Mouse (Mus musculus) heart, postnatal 0 days (tissue): ENCODE results near the gene Catsper3. TPM values are rescaled to one million over a fixed set of nuclear protein-coding genes. Genes with fewer than 3 reads are reported as not detected.

Experiments
- ATAC-seq: fragments of 200-750 bp; cut with Nextera tagmentation; 2 replicates; pipeline ENCODE4 v1.8.0; 2017; ENCODE audit warnings: low read depth, moderate number of reproducible peaks, moderate library complexity; ENCODE audit not compliant: insufficient read depth
- DNase-seq: peaks from one replicate; pipeline ENCODE4 v3.0.0-alpha.2; 2016; ENCODE audit warnings: low spot score
- H3K27ac ChIP-seq: fragments of 300-500 bp; sonication (generic); 2 replicates; pipeline ENCODE4 v1.5.1; 2014; ENCODE audit warnings: low read depth, mild to moderate bottlenecking
- H3K27me3 ChIP-seq: fragments of 300-500 bp; sonication (generic); 2 replicates; pipeline ENCODE4 v1.6.1; 2014; ENCODE audit warnings: low read length, mixed read lengths; ENCODE audit not compliant: control insufficient read depth, insufficient read depth
- H3K36me3 ChIP-seq: fragments of 300-500 bp; sonication (generic); replicated peaks from 2 replicates; pipeline ENCODE4 v1.6.1; 2014; ENCODE audit warnings: low read length, mixed read lengths; ENCODE audit not compliant: control insufficient read depth, insufficient read depth
- H3K4me1 ChIP-seq: fragments of 300-500 bp; sonication (generic); 2 replicates; pipeline ENCODE4 v1.6.1; 2014; ENCODE audit warnings: antibody characterized with exemption; ENCODE audit not compliant: control insufficient read depth, insufficient read depth
- H3K4me2 ChIP-seq: fragments of 300-500 bp; sonication (generic); 2 replicates; pipeline ENCODE4 v1.6.1; 2014; ENCODE audit warnings: low read depth, mild to moderate bottlenecking, low read length, moderate library complexity
- H3K4me3 ChIP-seq: fragments of 300-500 bp; sonication (generic); 2 replicates; pipeline ENCODE4 v1.5.1; 2014; ENCODE audit warnings: low read depth, low read length
- H3K9ac ChIP-seq: fragments of 300-500 bp; sonication (generic); replicated peaks from 2 replicates; pipeline ENCODE4 v1.6.1; 2014; ENCODE audit warnings: low read depth, low read length, mixed read lengths
- H3K9me3 ChIP-seq: fragments of 300-500 bp; sonication (generic); replicated peaks from 2 replicates; pipeline ENCODE4 v1.6.1; 2016; ENCODE audit warnings: low read length; ENCODE audit not compliant: control insufficient read depth
- CTCF ChIP-seq: IDR thresholded peaks from 2 replicates; pipeline ENCODE4 v1.5.1; 2016; ENCODE audit warnings: antibody characterized with exemption, control low read depth, low read depth
- EP300 ChIP-seq: IDR thresholded peaks from 2 replicates; pipeline ENCODE4 v1.6.1; 2016; ENCODE audit warnings: antibody characterized with exemption, low read depth
- WGBS: fragments of 180-500 bp; shearing (Covaris S2); extraction: QIAGEN DNeasy Blood & Tissue Kit; methylation state at CpG from one replicate; pipeline ENCODE4 v1.1.7; 2014; 5-methylcytosine and 5-hydroxymethylcytosine counted together
- polyA plus RNA-seq: library from polyadenylated mRNA; unstranded; fragments of >200 nt; fragmentation: Nextera tagmentation; extraction: Ambion mirVana; gene quantifications from 2 replicates; pipeline ENCODE4 v1.2.1, GENCODE M21; 2015
- total RNA-seq: library from RNA; depleted of rRNA; stranded (reverse); fragments of >200 nt; gene quantifications from 2 replicates; pipeline ENCODE4 v1.2.3, GENCODE M21; 2014; ENCODE audit warnings: low replicate concordance; rRNA removed

Gene Catsper3
- total and polyA plus RNA-seq, 2 experiments from 2014 or later, result 0.08 TPM; not detected in 1

DNA sequence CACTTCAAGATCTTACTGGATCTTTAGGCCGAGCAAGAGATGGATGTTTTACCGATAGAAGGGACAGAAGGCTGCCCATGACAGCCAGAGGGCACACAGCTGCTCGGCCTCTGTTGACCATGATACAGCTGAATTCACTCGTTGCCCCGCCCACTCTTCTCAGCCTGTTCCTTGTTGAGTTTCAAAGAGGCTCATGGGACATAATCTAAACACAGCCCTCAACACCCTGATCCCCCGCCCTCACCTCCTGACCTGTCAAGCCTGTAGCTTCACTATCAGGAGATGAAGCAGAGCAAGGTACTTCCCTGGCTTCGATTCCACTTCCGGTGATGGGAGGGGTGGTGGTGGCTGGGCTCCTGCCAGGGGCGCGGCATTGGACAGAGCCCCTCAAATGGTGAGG, 63.4 kb downstream of the Catsper3 start:
- no peak overlapping the region for H3K9ac ChIP-seq
- peaks cover 26% of the 10 kb centered on the region for H3K27me3 ChIP-seq
- no peak for TF ChIP-seq EP300
- no peak for TF ChIP-seq CTCF
- DNase-seq (no peak), ATAC-seq (peak; percentile 58)
- H3K4me1 ChIP-seq, result peaks cover 3% of the 10 kb centered on the region; the same call in 1 of the 2 replicates
- no peak overlapping the region for H3K4me3 ChIP-seq
- no peaks in the 10 kb centered on the region for H3K36me3 ChIP-seq
- WGBS, result 38% methylated on average over 10 of the region's 10 CpGs
- H3K9me3 ChIP-seq, result 0 out of 2 replicates have a peak, but pooled peaks cover 7% of the 10 kb centered on the region
- no peak overlapping the region for H3K27ac ChIP-seq
- peak overlapping the region; percentile 26 for H3K4me2 ChIP-seq

- H3K27ac ChIP-seq, result no peak overlapping the region
- peaks cover 3% of the 10 kb centered on the region; the same call in 1 of the 2 replicates for H3K4me1 ChIP-seq
- no peak overlapping the region for H3K4me3 ChIP-seq
- no peak for ATAC-seq
- 0 out of 2 replicates have a peak, but pooled peaks cover 4% of the 10 kb centered on the region for H3K9me3 ChIP-seq
- no peak overlapping the region for H3K9ac ChIP-seq
- no peaks in the 10 kb centered on the region for H3K36me3 ChIP-seq
- WGBS, result 70% methylated on average over 13 of the region's 13 CpGs
- no peak for TF ChIP-seq CTCF
- no peak for DNase-seq
- no peak overlapping the region for H3K4me2 ChIP-seq
- H3K27me3 ChIP-seq, result peaks cover 22% of the 10 kb centered on the region
These were observed 64.3 kb downstream of the Catsper3 start for GRCm38 (mm10) chr13:55848604-55849190.

GRCm38 (mm10) chr13:55850726-55851125, 66.4 kb downstream of the Catsper3 start:
- peaks cover 18% of the 10 kb centered on the region for H3K27me3 ChIP-seq
- H3K4me2 ChIP-seq, result no peak overlapping the region
- H3K4me3 ChIP-seq, result no peak overlapping the region
- WGBS, result 56% methylated on average over 5 of the region's 5 CpGs
- H3K4me1 ChIP-seq, result peaks cover 3% of the 10 kb centered on the region; the same call in 1 of the 2 replicates
- no peak for TF ChIP-seq EP300
- no peak for TF ChIP-seq CTCF
- H3K9ac ChIP-seq, result no peak overlapping the region
- ATAC-seq (no peak), DNase-seq (no peak)
- H3K27ac ChIP-seq, result no peak overlapping the region
- no peaks in the 10 kb centered on the region for H3K9me3 ChIP-seq
- no peaks in the 10 kb centered on the region for H3K36me3 ChIP-seq

GRCm38 (mm10) chr13:55852205-55852604, 67.8 kb downstream of the Catsper3 start:
- ATAC-seq, result no peak
- 69% methylated on average over 3 of the region's 3 CpGs for WGBS

GRCm38 (mm10) chr13:55855793-55856192, 71.4 kb downstream of the Catsper3 start:
- DNase-seq (no peak), ATAC-seq (no peak)
- H3K9me3 ChIP-seq, result no peaks in the 10 kb centered on the region
- H3K27ac ChIP-seq, result no peak overlapping the region
- no peak overlapping the region for H3K4me2 ChIP-seq
- no peaks in the 10 kb centered on the region for H3K36me3 ChIP-seq
- no peak for TF ChIP-seq CTCF
- no peak for TF ChIP-seq EP300
- H3K4me1 ChIP-seq, result no peaks in the 10 kb centered on the region
- peaks cover 16% of the 10 kb centered on the region for H3K27me3 ChIP-seq
- no peak overlapping the region for H3K4me3 ChIP-seq
- 65% methylated on average over 7 of the region's 7 CpGs for WGBS
- H3K9ac ChIP-seq, result no peak overlapping the region

More at GRCm38 (mm10) chr13:55852205-55852604, 67.8 kb downstream of the Catsper3 start:
- Histone ChIP-seq H3K27ac (no peak overlapping the region), H3K4me3 (no peak overlapping the region), H3K27me3 (0 out of 2 replicates have a peak, but pooled peaks cover 11% of the 10 kb centered on the region), H3K4me1 (peaks cover 3% of the 10 kb centered on the region; the same call in 1 of the 2 replicates), H3K9ac (no peak overlapping the region), H3K4me2 (no peak overlapping the region), H3K9me3 (no peaks in the 10 kb centered on the region), H3K36me3 (no peaks in the 10 kb centered on the region)
- no peak for TF ChIP-seq EP300
- no peak for TF ChIP-seq CTCF
- DNase-seq, result no peak

GRCm38 (mm10) chr13:55858463-55858862, 74.1 kb downstream of the Catsper3 start:
- Histone ChIP-seq H3K27me3 (peaks cover 17% of the 10 kb centered on the region), H3K4me3 (no peak overlapping the region), H3K9me3 (no peaks in the 10 kb centered on the region), H3K36me3 (no peaks in the 10 kb centered on the region), H3K9ac (no peak overlapping the region), H3K4me1 (no peaks in the 10 kb centered on the region), H3K27ac (no peak overlapping the region), H3K4me2 (no peak overlapping the region)
- no peak for TF ChIP-seq EP300
- TF ChIP-seq CTCF, result no peak
- ATAC-seq (no peak), DNase-seq (no peak)
- 80% methylated on average over 5 of the region's 5 CpGs for WGBS

Other genes with a start within 250 kb of the Catsper3 start
- gene Ddx41, start 247.9 kb upstream of the Catsper3 start, total RNA-seq, result 25.3 and 30.4 TPM in 2 replicates
- 16.3 and 17.3 TPM in 2 replicates for gene Ddx41, start 247.9 kb upstream of the Catsper3 start, polyA plus RNA-seq
- gene Fam193b, start 213.4 kb upstream of the Catsper3 start, total RNA-seq, result 17.7 and 19.6 TPM in 2 replicates
- 9.5 and 10.3 TPM in 2 replicates for gene Fam193b, start 213.4 kb upstream of the Catsper3 start, polyA plus RNA-seq
- 22.0 and 50.3 TPM in 2 replicates for gene Tmed9, start 210.8 kb upstream of the Catsper3 start, total RNA-seq
- 78.6 and 82.0 TPM in 2 replicates for gene Tmed9, start 210.8 kb upstream of the Catsper3 start, polyA plus RNA-seq
- gene B4galt7, start 184.7 kb upstream of the Catsper3 start, total RNA-seq, result 24.5 and 37.6 TPM in 2 replicates
- 15.7 and 17.3 TPM in 2 replicates for gene B4galt7, start 184.7 kb upstream of the Catsper3 start, polyA plus RNA-seq
- gene Caml, start 161.6 kb upstream of the Catsper3 start, total RNA-seq, result 17.9 and 18.5 TPM in 2 replicates
- 30.9 and 31.0 TPM in 2 replicates for gene Caml, start 161.6 kb upstream of the Catsper3 start, polyA plus RNA-seq
- gene Ddx46, start 149.5 kb upstream of the Catsper3 start, total RNA-seq, result 8.9 and 10.6 TPM in 2 replicates
- gene Ddx46, start 149.5 kb upstream of the Catsper3 start, polyA plus RNA-seq, result 13.1 and 14.3 TPM in 2 replicates
- gene B230219D22Rik, start 91.4 kb upstream of the Catsper3 start, total RNA-seq, result 95.1 and 118 TPM in 2 replicates
- gene B230219D22Rik, start 91.4 kb upstream of the Catsper3 start, polyA plus RNA-seq, result 34.8 and 36.0 TPM in 2 replicates
- 49.1 and 69.1 TPM in 2 replicates for gene Txndc15, start 69.9 kb upstream of the Catsper3 start, total RNA-seq
- 65.0 and 65.8 TPM in 2 replicates for gene Txndc15, start 69.9 kb upstream of the Catsper3 start, polyA plus RNA-seq
- 12.1 and 25.1 TPM in 2 replicates for gene Pcbd2, start 57.2 kb upstream of the Catsper3 start, total RNA-seq
- 54.7 and 63.5 TPM in 2 replicates for gene Pcbd2, start 57.2 kb upstream of the Catsper3 start, polyA plus RNA-seq
- gene Pitx1, start 51.6 kb downstream of the Catsper3 start, total RNA-seq, result 1.0 TPM in 1 of 2 replicates, not detected in the other
- not detected in 2 replicates for gene Pitx1, start 51.6 kb downstream of the Catsper3 start, polyA plus RNA-seq